ENCODE assay signal across 9 mouse cellular contexts in the genomic region with DNA sequence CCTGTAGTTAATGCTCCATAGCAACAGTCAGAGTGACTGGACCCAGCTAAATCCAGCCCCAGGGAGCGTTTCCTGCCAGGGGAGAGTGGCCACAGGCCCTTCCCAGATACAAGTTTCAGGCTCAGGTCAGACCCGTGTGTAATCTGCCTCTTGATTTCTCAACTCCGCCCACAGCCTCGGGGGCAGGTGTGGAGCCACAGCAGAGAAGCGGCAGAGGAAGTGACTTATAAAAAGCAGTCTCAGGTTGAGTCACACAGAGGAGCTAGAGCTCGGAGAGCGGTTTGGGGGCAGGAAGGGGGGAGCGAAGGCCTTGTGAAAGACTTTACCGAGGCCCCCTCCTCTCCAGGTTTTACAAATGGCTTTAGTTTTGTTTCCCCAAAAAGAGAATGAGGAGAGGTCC. TPM values are rescaled to one million over a fixed set of nuclear protein-coding genes. Genes with fewer than 3 reads are reported as not detected.
DNase-seq lines count a peak whose midpoint lies in the region; ATAC-seq and TF ChIP-seq lines count a peak whose summit lies in the region.
"Had no signal": no experiment of that assay in that cellular context is flagged by ENCODE, and none has a peak within 500 bp of the region (broad histone marks: within the 10 kb centered on the region; RNA-seq: fewer than 3 reads in every experiment).

No protein-coding gene starts in this region.

- ATAC-seq in liver, embryonic 14.5 days (ENCODE audit: insufficient read depth), result no peak
- ATAC-seq in stomach, embryonic 16.5 days (ENCODE audit: insufficient read depth, low FRiP score), result peak; percentile 77; the same call in 1 of the 2 replicates
- ATAC-seq in erythroid progenitor cell, adult 5-6 weeks (replicated peaks; ENCODE audit: low FRiP score, poor library complexity, severe bottlenecking), result no peak

- TF ChIP-seq CTCF in kidney, adult 2 months (conservative IDR thresholded peaks at IDR 0.05; ENCODE audit: insufficient read depth, insufficient read length, low read depth, low read length), result no peak
- no peak for TF ChIP-seq CTCF in liver, embryonic 14.5 days (IDR thresholded peaks at IDR 0.05; ENCODE audit: low read depth)

- no peaks in the 10 kb centered on the region for H3K36me3 ChIP-seq in kidney, adult 2 months (ENCODE audit: control insufficient read depth, insufficient read depth, low read length)
- H3K36me3 ChIP-seq in liver, embryonic 14.5 days (replicated peaks; ENCODE audit: control insufficient read depth, insufficient read depth, low read depth), result no peaks in the 10 kb centered on the region
- H3K36me3 ChIP-seq in stomach, embryonic 16.5 days (ENCODE audit: control insufficient read depth, insufficient read depth, low read length), result no peaks in the 10 kb centered on the region
- H3K36me3 ChIP-seq: limb, embryonic 15.5 days had no signal

- H3K27ac ChIP-seq in kidney, adult 2 months (ENCODE audit: insufficient read depth, low read depth, low read length), result no peak overlapping the region
- H3K27ac ChIP-seq in liver, embryonic 14.5 days, result no peak overlapping the region
- no peak overlapping the region for H3K27ac ChIP-seq in stomach, embryonic 16.5 days (ENCODE audit: low read length)
- H3K27ac ChIP-seq: limb, embryonic 15.5 days had no signal

- TF ChIP-seq POLR2A in kidney, adult 2 months (IDR thresholded peaks at IDR 0.05; ENCODE audit: low read depth, low read length), result no peak

- no peak overlapping the region for H3K4me2 ChIP-seq in liver, embryonic 14.5 days (ENCODE audit: low read depth)
- no peak overlapping the region for H3K4me2 ChIP-seq in stomach, embryonic 16.5 days (ENCODE audit: low read depth, low read length)
- H3K4me2 ChIP-seq: limb, embryonic 15.5 days had no signal

- WGBS in kidney, adult 2 months, result 40% methylated on average over 9 of the region's 9 CpGs
- 13% methylated on average over 9 of the region's 9 CpGs for WGBS in liver, embryonic 14.5 days (ENCODE audit: insufficient replicate concordance)
- WGBS in stomach, embryonic 16.5 days, result 25% methylated on average over 9 of the region's 9 CpGs

- no peaks in the 10 kb centered on the region for H3K27me3 ChIP-seq in kidney, adult 2 months (replicated peaks; ENCODE audit: control insufficient read depth, insufficient read depth, low read length)
- H3K27me3 ChIP-seq in liver, embryonic 14.5 days (ENCODE audit: control insufficient read depth, insufficient read depth, low read length), result no peaks in the 10 kb centered on the region
- no peaks in the 10 kb centered on the region for H3K27me3 ChIP-seq in stomach, embryonic 16.5 days (ENCODE audit: control insufficient read depth, insufficient read depth, low read length)
- H3K27me3 ChIP-seq: limb, embryonic 15.5 days had no signal

- H3K9me3 ChIP-seq in liver, embryonic 14.5 days (ENCODE audit: control insufficient read depth, low read length), result no peaks in the 10 kb centered on the region
- no peaks in the 10 kb centered on the region for H3K9me3 ChIP-seq in stomach, embryonic 16.5 days (replicated peaks; ENCODE audit: control insufficient read depth, low read length)
- H3K9me3 ChIP-seq: limb, embryonic 15.5 days had no signal

- DNase-seq in kidney, postnatal 4 days, result peak; percentile 42 to 50
- DNase-seq in kidney, adult 2 months, result no peak
- DNase-seq in R1 (ENCODE audit: low read depth, low spot score), result peak; percentile 96
- peak in 2 of 3 experiments; percentile 35 to 51 for DNase-seq in liver, embryonic 14.5 days (ENCODE audit: low read depth in 3 of 3, low spot score in 3 of 3)
- no peak for DNase-seq in heart, postnatal 10 days
- DNase-seq in cerebellum, adult 11 months, result no peak

- H3K4me3 ChIP-seq in kidney, adult 2 months (ENCODE audit: insufficient read depth, low read depth, low read length), result no peak overlapping the region
- H3K4me3 ChIP-seq in liver, embryonic 14.5 days (ENCODE audit: insufficient read depth in 1 of 2, low read depth in 2 of 2, low read length in 2 of 2), result no peak overlapping the region
- H3K4me3 ChIP-seq in stomach, embryonic 16.5 days (replicated peaks; ENCODE audit: low read length), result no peak overlapping the region
- H3K4me3 ChIP-seq: limb, embryonic 15.5 days had no signal

- no peaks in the 10 kb centered on the region for H3K4me1 ChIP-seq in kidney, adult 2 months (ENCODE audit: control insufficient read depth, insufficient read depth, low read length)
- no peaks in the 10 kb centered on the region for H3K4me1 ChIP-seq in liver, embryonic 14.5 days (replicated peaks; ENCODE audit: control insufficient read depth in 2 of 2, insufficient read depth in 2 of 2, low read length in 1 of 2)
- H3K4me1 ChIP-seq in stomach, embryonic 16.5 days (ENCODE audit: control insufficient read depth, insufficient read depth, low read length), result no peaks in the 10 kb centered on the region
- H3K4me1 ChIP-seq: limb, embryonic 15.5 days had no signal

- intact Hi-C loops in heart, postnatal 10 days (cut with DNase I), result no loop called here

- H3K9ac ChIP-seq in liver, embryonic 14.5 days (replicated peaks), result no peak overlapping the region
- H3K9ac ChIP-seq in stomach, embryonic 16.5 days (ENCODE audit: low read length), result no peak overlapping the region
- H3K9ac ChIP-seq: limb, embryonic 15.5 days had no signal

- TF ChIP-seq EP300 in liver, embryonic 14.5 days (IDR thresholded peaks at IDR 0.05; ENCODE audit: low read depth), result no peak

RNA-seq across cellular contexts. Expression of gene Rps6ka1, which starts 46.6 kb away (rescaled TPM):
- polyA plus RNA-seq in kidney, adult 2 months (2012; rRNA removed), result 29.4 and 30.9 TPM in 2 replicates
- polyA plus RNA-seq in liver, embryonic 14.5 days (2012; rRNA removed), result 27.9 and 28.4 TPM in 2 replicates
- polyA plus RNA-seq in liver, embryonic 14.5 days (2014; fragmentation: Nextera tagmentation; extraction: Ambion mirVana), result 48.4 and 53.0 TPM in 2 replicates
- polyA plus RNA-seq in stomach, embryonic 16.5 days (2015; fragmentation: Nextera tagmentation; extraction: Ambion mirVana), result 69.2 and 71.8 TPM in 2 replicates
- 73.9 and 91.8 TPM in 2 replicates for total RNA-seq in erythroid progenitor cell, adult 5-6 weeks (2015; ENCODE audit: low replicate concordance)
- 77.2 and 91.8 TPM in 2 replicates for total RNA-seq in erythroid progenitor cell, adult 5-6 weeks (2017; ENCODE audit: low replicate concordance)
- 1 to 10 TPM; 9.1 to 9.3 TPM for total RNA-seq in heart, postnatal 10 days (2021)

Comparison
In these comparisons a context has a peak if more than half of its experiments do, and no peak if none do; other contexts are left out.
1. DNase-seq: peak in kidney, postnatal 4 days (2 of 2), R1 (single experiment) and liver, embryonic 14.5 days (2 of 3); none in kidney, adult 2 months (single experiment), heart, postnatal 10 days (0 of 2) and cerebellum, adult 11 months (single experiment).